Mouse (Mus musculus) C2C12 (cell line): ENCODE data around the gene Tmem178b.

Experiments used
- CEBPB ChIP-seq: IDR thresholded peaks from one replicate; pipeline ENCODE4 v1.6.1; 2011; ENCODE audit warnings: low read depth, mild to moderate bottlenecking, control low read depth, moderate library complexity
- CTCF ChIP-seq: IDR thresholded peaks from one replicate; pipeline ENCODE4 v1.5.1; 2011; ENCODE audit not compliant: control insufficient read depth, insufficient read depth, insufficient read length
- MAX ChIP-seq: IDR thresholded peaks from one replicate; pipeline ENCODE4 v1.6.1; 2011; ENCODE audit warnings: mild to moderate bottlenecking, control low read depth
- MYOD1 ChIP-seq: IDR thresholded peaks from one replicate; pipeline ENCODE4 v1.6.1; 2011; ENCODE audit warnings: low read depth; ENCODE audit not compliant: control insufficient read depth, insufficient read length
- MYOG ChIP-seq: IDR thresholded peaks from one replicate; pipeline ENCODE4 v1.6.1; 2011; ENCODE audit not compliant: control insufficient read depth, insufficient read length; ENCODE audit errors: extremely low read depth
- USF1 ChIP-seq: IDR thresholded peaks from one replicate; pipeline ENCODE4 v1.6.1; 2011; ENCODE audit warnings: low read depth, mild to moderate bottlenecking, control low read depth, moderate library complexity

GRCm38 (mm10) chr6:40023592-40024335, 150.7 kb downstream of the Tmem178b start:
- TF ChIP-seq CTCF (no peak), MAX (no peak), USF1 (no peak), MYOG (no peak), CEBPB (no peak), MYOD1 (no peak)
